Mouse (Mus musculus) liver, embryonic 14.5 days (tissue): ENCODE results near the gene Zcchc8.

Experiments
- CTCF ChIP-seq: IDR thresholded peaks from 2 replicates; pipeline ENCODE4 v1.5.1; 2016; ENCODE audit warnings: antibody characterized with exemption, low read depth, control low read depth
- EP300 ChIP-seq: IDR thresholded peaks from 2 replicates; pipeline ENCODE4 v1.6.1; 2016; ENCODE audit warnings: antibody characterized with exemption, low read depth

DNA sequence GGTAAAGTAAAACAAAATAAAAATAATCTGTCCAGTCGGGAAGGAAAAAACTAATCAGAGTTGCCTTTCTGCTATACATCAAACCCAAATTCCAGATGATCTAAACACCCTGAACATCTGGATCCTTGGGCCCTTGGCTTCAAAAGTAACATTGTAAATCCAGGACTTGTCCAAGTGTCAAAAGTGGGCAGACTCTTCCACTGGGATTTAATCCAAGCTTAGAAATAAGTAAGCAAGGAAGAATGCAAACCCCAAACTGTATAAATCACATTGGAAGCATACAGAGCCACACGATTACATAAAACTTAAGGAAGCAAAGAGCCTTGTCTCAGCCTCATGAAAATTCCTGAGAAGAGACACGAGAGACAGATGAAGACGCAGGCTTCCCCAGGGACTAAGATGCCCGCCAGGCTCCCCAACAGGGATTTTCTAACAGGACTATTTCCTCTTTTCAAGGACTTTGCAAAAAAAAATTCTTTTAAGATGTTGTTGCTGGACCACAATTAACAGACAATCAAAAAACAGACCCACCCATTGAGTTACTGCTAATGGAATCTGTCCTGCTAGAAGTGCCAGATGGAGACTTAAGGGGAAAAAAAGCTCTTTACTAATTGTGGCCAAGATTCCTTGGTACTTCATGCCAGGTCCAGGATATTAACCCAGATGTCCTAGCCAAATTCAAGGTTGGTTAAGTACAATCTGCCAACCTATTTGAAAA is 41.2 kb downstream of the Zcchc8 start:
- TF ChIP-seq CTCF (no peak), EP300 (no peak)
